Mouse (Mus musculus): ENCODE data around the gene Sun2.

Sun2 gene

GRCm38 (mm10) chr15:79741921-79742705 is at the start of gene Sun2:
Gene Sun2 (minus strand): TSS chr15:79742536.
- in situ Hi-C loops (cut with MboI; ENCODE audit: low sequenced_read_pairs) = no loop called here

DNA sequence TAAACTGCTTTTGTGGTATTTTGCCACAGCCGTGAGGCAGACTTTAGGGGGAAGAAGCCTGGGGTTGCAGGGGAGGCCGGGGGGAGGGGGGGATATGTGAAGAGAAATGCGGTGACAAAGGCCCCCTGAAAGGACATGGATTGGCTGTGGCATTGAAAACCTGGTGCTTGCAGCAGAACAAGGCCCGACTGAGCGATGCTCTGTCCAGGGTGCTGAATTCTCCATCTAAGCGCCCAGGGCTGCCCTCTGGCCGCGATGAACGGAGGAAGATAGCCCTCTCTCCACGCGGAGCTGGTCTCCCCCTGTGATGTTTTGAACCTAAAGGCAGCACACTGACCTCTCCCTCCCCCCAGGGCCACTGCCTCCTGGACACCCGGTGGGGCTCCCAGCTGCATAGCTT is 49.2 kb upstream of the Sun2 start:
- in situ Hi-C loops (cut with MboI; ENCODE audit: low sequenced_read_pairs) = no loop called here

GRCm38 (mm10) chr15:79790905-79791304 is 48.6 kb upstream of the Sun2 start:
- in situ Hi-C loops (cut with MboI; ENCODE audit: low sequenced_read_pairs) = no loop called here

GRCm38 (mm10) chr15:79790111-79790510 is 47.8 kb upstream of the Sun2 start:
- in situ Hi-C loops (cut with MboI; ENCODE audit: low sequenced_read_pairs) = no loop called here

- in situ Hi-C loops (cut with MboI; ENCODE audit: low sequenced_read_pairs) = no loop called here
These were observed 45.5 kb upstream of the Sun2 start for GRCm38 (mm10) chr15:79787815-79788214.

DNA sequence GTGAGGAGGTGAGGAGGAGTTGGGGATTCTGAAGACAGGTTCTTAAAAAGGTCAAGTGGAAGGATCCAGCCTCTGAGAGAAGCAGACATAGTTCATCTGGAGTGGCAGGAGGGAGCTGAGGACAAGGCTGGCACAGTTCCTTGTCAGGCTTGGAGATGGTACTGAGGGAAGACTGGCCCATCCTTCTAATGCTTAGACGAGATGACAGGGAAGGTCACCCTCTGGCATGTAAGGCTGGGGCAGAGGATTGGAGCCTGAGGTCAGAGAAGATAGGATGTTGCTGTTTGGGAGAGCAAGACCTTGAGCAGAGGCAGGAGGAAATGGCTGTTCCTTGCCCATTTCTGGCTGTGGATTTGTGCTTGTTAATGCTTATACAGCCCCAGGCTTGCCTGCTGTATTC is 42.7 kb upstream of the Sun2 start:
- in situ Hi-C loops (cut with MboI; ENCODE audit: low sequenced_read_pairs) = no loop called here

GRCm38 (mm10) chr15:79777749-79778148 is 35.4 kb upstream of the Sun2 start, which contains the start of gene Dnal4:
Gene Dnal4 (minus strand): TSS chr15:79777849.
- in situ Hi-C loops (cut with MboI; ENCODE audit: low sequenced_read_pairs) = no loop called here

- in situ Hi-C loops (cut with MboI; ENCODE audit: low sequenced_read_pairs) = no loop called here
These were observed 33.3 kb upstream of the Sun2 start for GRCm38 (mm10) chr15:79775662-79776061.

DNA sequence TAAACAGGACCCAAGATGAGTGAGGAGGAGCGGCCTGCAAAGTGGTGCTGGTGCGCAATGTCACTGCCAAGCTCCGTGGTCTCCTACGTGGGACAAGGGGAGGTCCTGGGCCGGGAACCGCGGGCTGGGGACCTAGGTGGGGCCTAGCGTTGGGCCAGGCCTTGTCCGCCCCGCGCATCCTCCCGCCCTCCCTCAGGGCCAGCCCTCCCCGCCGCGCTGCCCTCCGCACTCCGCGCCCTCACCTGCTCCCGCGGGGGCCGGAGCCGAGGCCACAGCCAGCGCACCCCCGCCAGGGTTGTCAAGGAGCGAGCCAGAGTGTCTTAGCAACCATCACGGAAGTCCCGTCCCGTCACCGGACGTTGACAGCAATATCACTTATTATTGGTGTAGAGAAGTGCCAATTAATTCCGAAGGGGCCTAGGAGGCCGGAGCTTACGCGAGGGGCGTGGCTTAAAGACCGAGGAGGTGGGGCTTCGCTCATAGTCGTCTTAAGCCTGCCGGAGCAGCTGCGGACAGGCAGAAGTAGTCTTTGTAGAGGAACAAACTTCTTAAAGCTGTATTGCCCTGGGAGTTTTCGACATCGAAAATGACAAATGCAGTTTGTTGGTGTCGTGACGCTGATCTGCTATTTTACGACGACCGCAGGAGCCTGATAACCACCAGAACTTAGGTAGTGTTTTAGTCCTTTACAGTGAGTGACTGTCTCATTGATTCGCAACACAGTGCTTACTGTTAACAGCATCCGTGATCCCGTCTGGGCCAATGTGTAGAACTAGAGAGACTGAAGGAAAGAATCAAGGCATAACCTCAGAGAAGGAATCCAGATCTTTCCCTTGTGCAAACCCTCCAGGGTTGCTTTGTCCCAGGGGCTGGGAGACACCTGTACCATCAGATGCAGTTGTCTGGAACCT is 32.0 kb upstream of the Sun2 start:
- in situ Hi-C loops (cut with MboI; ENCODE audit: low sequenced_read_pairs) = no loop called here

GRCm38 (mm10) chr15:79770629-79771240 is 28.4 kb upstream of the Sun2 start:
- in situ Hi-C loops (cut with MboI; ENCODE audit: low sequenced_read_pairs) = no loop called here

GRCm38 (mm10) chr15:79768302-79768701 is 26.0 kb upstream of the Sun2 start:
- in situ Hi-C loops (cut with MboI; ENCODE audit: low sequenced_read_pairs) = no loop called here

GRCm38 (mm10) chr15:79767327-79767961 is 25.1 kb upstream of the Sun2 start:
- in situ Hi-C loops (cut with MboI; ENCODE audit: low sequenced_read_pairs) = no loop called here

DNA sequence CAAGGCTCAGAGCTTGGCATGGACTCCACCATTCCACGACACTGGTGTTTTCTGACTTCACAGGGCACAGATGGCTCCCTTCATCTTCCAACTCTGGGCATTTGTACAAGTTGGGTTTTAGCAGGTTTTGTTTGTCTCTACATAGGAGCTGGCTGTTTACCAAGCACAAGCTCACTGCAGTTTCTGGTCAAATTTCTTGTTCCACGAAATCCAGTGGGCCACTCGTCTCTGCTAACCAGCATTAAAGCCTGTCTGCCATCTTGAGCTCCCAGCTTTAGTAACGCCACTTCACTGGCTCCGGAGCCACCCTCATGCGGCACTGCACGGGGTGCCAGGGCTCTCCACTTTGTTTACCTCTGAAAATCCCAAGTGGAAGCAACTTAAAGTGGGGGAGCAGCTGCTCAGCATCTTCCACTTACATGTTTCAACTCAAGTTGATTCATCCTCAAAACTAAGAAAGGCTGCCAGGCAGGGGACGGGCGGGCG is 24.3 kb upstream of the Sun2 start:
- in situ Hi-C loops (cut with MboI; ENCODE audit: low sequenced_read_pairs) = no loop called here

DNA sequence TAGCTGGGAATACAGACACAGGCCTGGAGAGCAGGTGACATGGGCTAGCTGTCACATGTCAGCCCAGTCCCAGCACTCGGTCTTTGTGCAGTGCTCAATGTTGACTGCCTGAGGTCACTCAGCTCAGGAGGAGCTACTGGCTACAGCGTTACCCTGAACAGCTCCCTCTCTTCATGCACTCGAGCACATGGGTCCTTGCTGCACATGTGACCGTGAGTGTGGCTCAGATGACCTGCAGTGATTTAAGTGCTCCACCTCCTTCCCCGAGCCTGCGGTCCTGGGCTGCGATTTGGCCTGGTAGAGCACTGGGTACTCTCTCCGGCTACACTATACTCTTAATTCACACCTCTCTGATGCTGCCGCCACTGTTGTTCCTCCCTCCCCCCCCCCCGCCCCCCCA is 23.8 kb upstream of the Sun2 start:
- in situ Hi-C loops (cut with MboI; ENCODE audit: low sequenced_read_pairs) = no loop called here

- in situ Hi-C loops (cut with MboI; ENCODE audit: low sequenced_read_pairs) = no loop called here
These were observed 23.0 kb upstream of the Sun2 start for GRCm38 (mm10) chr15:79765361-79765760.

DNA sequence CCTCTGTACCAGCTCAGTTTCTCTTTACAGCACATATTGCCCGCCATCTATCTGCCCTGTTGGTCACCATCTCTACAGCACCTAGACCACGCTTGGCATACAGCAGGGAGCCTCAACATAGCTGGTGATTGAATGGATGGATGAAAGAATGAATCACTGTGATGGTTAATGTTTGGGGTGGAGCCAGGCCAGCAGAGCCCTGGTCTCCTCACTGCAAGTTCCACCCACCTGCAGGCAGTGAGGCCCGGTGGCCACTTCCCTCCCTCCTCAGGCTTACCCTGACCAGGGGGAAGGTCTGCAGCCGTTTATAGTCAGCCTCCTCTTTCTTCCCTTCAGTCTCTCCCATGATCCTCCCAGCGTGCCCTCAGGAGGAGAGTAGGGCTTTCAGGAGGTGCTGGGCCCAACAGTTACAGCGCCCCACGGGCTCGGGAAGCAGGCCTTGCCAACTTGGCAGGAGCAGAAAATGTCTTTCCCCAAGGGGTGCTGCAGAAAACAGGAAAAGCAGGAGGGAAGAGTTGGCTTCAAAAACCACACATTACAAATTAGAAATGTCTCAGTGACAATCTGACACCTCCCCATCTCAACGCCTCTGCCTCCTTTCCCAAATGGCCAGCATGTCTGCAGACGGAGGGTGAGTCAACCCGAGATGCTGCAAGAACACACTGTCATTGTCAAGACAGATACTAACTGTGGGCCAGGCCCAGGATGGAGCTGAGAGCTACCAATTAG is 22.4 kb upstream of the Sun2 start:
- in situ Hi-C loops (cut with MboI; ENCODE audit: low sequenced_read_pairs) = no loop called here

GRCm38 (mm10) chr15:79763601-79764246 is 21.4 kb upstream of the Sun2 start:
- in situ Hi-C loops (cut with MboI; ENCODE audit: low sequenced_read_pairs) = no loop called here

DNA sequence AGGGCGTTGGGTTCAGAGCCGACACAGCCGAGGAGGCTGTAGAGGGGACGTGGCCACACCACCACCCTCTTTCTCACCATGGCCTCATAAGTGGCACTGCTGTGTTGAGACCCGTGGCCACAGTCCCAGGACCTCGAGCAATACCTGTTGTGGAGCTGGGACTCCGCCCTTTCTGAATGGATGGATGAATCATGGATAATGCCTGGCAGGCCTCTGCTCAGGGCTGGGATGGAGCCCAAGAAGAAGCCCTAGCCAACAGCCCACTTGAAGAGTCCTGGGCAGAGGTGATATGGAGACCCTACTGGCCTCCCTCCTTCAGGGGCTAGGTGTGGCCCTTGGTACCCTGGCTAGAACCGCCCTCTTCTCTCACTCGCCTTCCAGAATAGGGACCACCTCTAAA is 20.7 kb upstream of the Sun2 start:
- in situ Hi-C loops (cut with MboI; ENCODE audit: low sequenced_read_pairs) = no loop called here

DNA sequence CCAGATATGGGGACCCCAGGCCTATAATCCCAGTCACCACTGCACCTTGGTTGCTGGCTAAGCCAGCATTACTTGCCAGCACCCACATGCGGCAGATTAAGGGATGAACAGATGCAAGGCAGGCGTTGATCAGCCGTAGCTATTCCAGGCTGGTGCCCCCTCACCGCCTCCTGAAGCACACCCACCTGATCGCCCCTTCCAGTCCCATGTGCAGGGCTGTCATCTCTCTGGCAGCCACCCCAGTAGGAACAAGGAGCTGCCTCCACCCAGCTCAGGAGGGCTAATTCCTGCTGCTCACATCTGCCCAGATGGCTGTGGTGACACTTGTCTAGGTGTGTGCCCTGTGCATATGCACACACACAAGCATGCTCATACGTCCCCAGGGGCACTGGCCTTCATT is 18.6 kb upstream of the Sun2 start:
- in situ Hi-C loops (cut with MboI; ENCODE audit: low sequenced_read_pairs) = no loop called here

DNA sequence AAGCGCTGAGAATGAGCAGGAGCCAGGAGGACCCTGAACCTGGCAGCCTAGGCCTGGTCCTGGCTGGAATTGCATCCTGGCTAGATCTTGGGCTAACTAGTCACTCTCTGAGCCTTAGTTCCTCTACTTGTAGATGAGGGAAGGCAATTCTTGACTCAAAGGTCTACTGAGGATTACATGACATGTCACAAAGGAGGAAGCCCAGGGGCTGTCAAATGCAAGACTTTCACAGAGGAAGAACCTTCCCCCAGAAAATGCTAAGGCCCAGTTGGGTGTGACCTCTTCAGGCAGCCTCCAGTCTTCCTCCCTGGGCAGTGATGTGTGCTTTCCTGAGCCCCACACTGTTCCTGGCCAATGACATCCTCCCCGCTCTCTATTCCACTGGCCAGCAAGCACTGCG is 14.8 kb upstream of the Sun2 start:
- in situ Hi-C loops (cut with MboI; ENCODE audit: low sequenced_read_pairs) = no loop called here
